Mouse (Mus musculus): Measurements from ENCODE around the gene B3gnt7.

- TF ChIP-seq POLR2A (IDR thresholded peaks at IDR 0.05; ENCODE audit: insufficient read depth, low read depth, low read length) (no peak), CTCF (IDR thresholded peaks at IDR 0.05) (no peak)
These were observed 15.2 kb upstream of the B3gnt7 start for GRCm38 (mm10) chr1:86287473-86287872.
